Mouse (Mus musculus) midbrain, postnatal 0 days (tissue): ENCODE data around the gene Otulin. TPM values are rescaled to one million over a fixed set of nuclear protein-coding genes. Genes with fewer than 3 reads are reported as not detected.

Experiments used
- ATAC-seq: fragments of 200-750 bp; cut with Nextera tagmentation; 2 replicates; pipeline ENCODE4 v1.8.0; 2017; ENCODE audit warnings: moderate number of reproducible peaks, mild to moderate bottlenecking, moderate TSS enrichment, moderate library complexity; ENCODE audit not compliant: low FRiP score
- DNase-seq: peaks from one replicate; pipeline ENCODE4 v3.0.0-alpha.2; 2015; ENCODE audit warnings: low spot score
- H3K27ac ChIP-seq: fragments of 300-500 bp; sonication (generic); 2 replicates; pipeline ENCODE4 v1.5.1; 2014; ENCODE audit warnings: low read depth, mild to moderate bottlenecking, low read length, mixed read lengths
- H3K27me3 ChIP-seq: fragments of 300-500 bp; sonication (generic); 2 replicates; pipeline ENCODE4 v1.6.1; 2014; ENCODE audit warnings: low read length, control low read depth, mixed read lengths; ENCODE audit not compliant: insufficient read depth
- H3K36me3 ChIP-seq: fragments of 300-500 bp; sonication (generic); 2 replicates; pipeline ENCODE4 v1.6.1; 2014; ENCODE audit warnings: low read length, control low read depth, mixed read lengths; ENCODE audit not compliant: insufficient read depth
- H3K4me1 ChIP-seq: fragments of 300-500 bp; sonication (generic); 2 replicates; pipeline ENCODE4 v1.6.1; 2014; ENCODE audit warnings: mild to moderate bottlenecking, control low read depth, antibody characterized with exemption, low read length, mixed read lengths; ENCODE audit not compliant: insufficient read depth
- H3K4me2 ChIP-seq: fragments of 300-500 bp; sonication (generic); 2 replicates; pipeline ENCODE4 v1.6.1; 2014; ENCODE audit warnings: low read depth, mild to moderate bottlenecking, low read length, mixed read lengths; ENCODE audit not compliant: poor library complexity, severe bottlenecking
- H3K4me3 ChIP-seq: fragments of 300-500 bp; sonication (generic); 2 replicates; pipeline ENCODE4 v1.5.1; 2014; ENCODE audit warnings: low read depth, mild to moderate bottlenecking, low read length, moderate library complexity
- H3K9ac ChIP-seq: fragments of 300-500 bp; sonication (generic); replicated peaks from 2 replicates; pipeline ENCODE4 v1.6.1; 2014; ENCODE audit warnings: mild to moderate bottlenecking, low read length, moderate library complexity, mixed read lengths; ENCODE audit not compliant: poor library complexity, severe bottlenecking
- H3K9me3 ChIP-seq: fragments of 300-500 bp; sonication (generic); 2 replicates; pipeline ENCODE4 v1.6.1; 2016; ENCODE audit warnings: low read length, control low read depth
- CTCF ChIP-seq: IDR thresholded peaks from 2 replicates; pipeline ENCODE4 v1.5.1; 2016; ENCODE audit warnings: antibody characterized with exemption, mild to moderate bottlenecking
- WGBS: fragments of 180-500 bp; shearing (Covaris S2); extraction: QIAGEN DNeasy Blood & Tissue Kit; methylation state at CpG from one replicate; pipeline ENCODE4 v1.1.7; 2014; 5-methylcytosine and 5-hydroxymethylcytosine counted together
- polyA plus RNA-seq: library from polyadenylated mRNA; unstranded; fragments of >200 nt; fragmentation: Nextera tagmentation; extraction: Ambion mirVana; gene quantifications from 2 replicates; pipeline ENCODE4 v1.2.1, GENCODE M21; 2015
- total RNA-seq: library from RNA; depleted of rRNA; stranded (reverse); fragments of >200 nt; gene quantifications from 2 replicates; pipeline ENCODE4 v1.2.3, GENCODE M21; 2014

Otulin gene
- total and polyA plus RNA-seq, 2 experiments from 2014 or later: 17.8 to 23.9 TPM

GRCm38 (mm10) chr15:27668557-27668956, 38.1 kb upstream of the Otulin start:
- Histone ChIP-seq H3K4me2 (no peak overlapping the region), H3K27ac (no peak overlapping the region), H3K4me1 (no peaks in the 10 kb centered on the region; the same call in 1 of the 2 replicates), H3K9ac (no peak overlapping the region), H3K9me3 (no peaks in the 10 kb centered on the region), H3K27me3 (no peaks in the 10 kb centered on the region), H3K4me3 (no peak overlapping the region), H3K36me3 (no peaks in the 10 kb centered on the region)
- 95% methylated on average over 7 of the region's 7 CpGs for WGBS
- no peak for DNase-seq
- no peak for TF ChIP-seq CTCF
- ATAC-seq: no peak

DNA sequence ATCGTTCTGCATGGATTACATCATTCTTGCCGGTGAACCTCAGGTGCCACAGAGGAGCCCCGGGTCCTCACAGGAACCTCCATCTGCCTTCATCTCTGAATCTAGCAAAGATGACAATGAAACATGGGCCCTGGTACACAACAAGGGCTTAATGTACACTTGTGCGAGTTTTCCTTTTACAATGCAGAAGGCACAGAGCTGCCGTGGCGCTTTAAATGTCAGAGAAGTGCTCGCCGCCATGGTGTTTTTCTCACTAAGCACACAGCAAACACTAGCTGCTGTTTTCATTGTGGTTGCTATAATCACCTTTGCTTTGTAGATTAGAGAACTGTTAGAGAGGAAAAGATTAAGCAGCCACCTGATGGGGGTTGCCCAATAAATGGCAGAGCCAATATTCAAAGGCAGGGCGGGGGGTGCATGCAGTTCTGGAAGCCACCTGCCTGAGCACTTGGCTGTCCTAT, 37.5 kb upstream of the Otulin start:
- H3K4me2 ChIP-seq: no peak overlapping the region
- ATAC-seq: no peak
- no peak overlapping the region for H3K9ac ChIP-seq
- no peaks in the 10 kb centered on the region; the same call in 1 of the 2 replicates for H3K4me1 ChIP-seq
- no peak overlapping the region for H3K27ac ChIP-seq
- no peak overlapping the region for H3K4me3 ChIP-seq
- no peaks in the 10 kb centered on the region for H3K27me3 ChIP-seq
- WGBS: 76% methylated on average over 9 of the region's 9 CpGs
- no peak for TF ChIP-seq CTCF
- no peaks in the 10 kb centered on the region for H3K36me3 ChIP-seq
- DNase-seq: no peak
- H3K9me3 ChIP-seq: no peaks in the 10 kb centered on the region

GRCm38 (mm10) chr15:27666911-27667539, 36.5 kb upstream of the Otulin start:
- WGBS: 69% methylated on average over 9 of the region's 9 CpGs
- TF ChIP-seq CTCF: no peak
- Histone ChIP-seq H3K4me1 (no peaks in the 10 kb centered on the region), H3K4me3 (no peak overlapping the region), H3K27me3 (no peaks in the 10 kb centered on the region), H3K4me2 (no peak overlapping the region), H3K27ac (no peak overlapping the region), H3K9ac (no peak overlapping the region), H3K9me3 (no peaks in the 10 kb centered on the region), H3K36me3 (no peaks in the 10 kb centered on the region)
- DNase-seq: no peak
- ATAC-seq: no peak

DNA sequence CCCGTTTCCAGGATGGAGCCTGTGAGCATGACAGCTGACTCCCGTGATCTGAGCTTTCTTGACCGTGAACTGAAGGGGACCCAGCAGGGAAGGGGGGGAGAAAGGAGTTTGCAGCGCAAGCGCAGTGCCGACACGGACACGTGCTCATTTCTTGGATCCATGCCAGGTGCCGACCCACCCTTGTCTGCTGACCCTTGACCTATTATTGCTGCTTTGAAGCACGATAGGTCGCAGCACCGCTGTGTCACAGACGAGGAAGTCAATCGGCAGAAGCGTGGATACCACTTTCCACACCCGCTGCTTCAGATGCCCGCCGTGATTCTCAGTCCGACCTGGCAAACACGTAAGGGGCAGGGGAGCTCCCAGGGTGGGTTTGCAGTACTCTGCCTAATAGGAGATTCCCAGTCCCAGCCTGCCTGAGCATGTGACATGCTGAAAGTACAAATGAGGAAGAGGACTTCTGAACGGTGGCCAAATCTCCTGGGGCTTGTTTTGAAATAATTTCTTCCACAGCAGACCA, 35.0 kb upstream of the Otulin start:
- 45% methylated on average over 21 of the region's 21 CpGs for WGBS

GRCm38 (mm10) chr15:27664126-27664525, 33.6 kb upstream of the Otulin start:
- ATAC-seq: no peak
- Histone ChIP-seq H3K9ac (no peak overlapping the region), H3K9me3 (no peaks in the 10 kb centered on the region), H3K4me2 (no peak overlapping the region), H3K27ac (no peak overlapping the region), H3K27me3 (no peaks in the 10 kb centered on the region), H3K4me1 (no peaks in the 10 kb centered on the region), H3K36me3 (no peaks in the 10 kb centered on the region), H3K4me3 (no peak overlapping the region)
- TF ChIP-seq CTCF: no peak
- no peak for DNase-seq
- 94% methylated on average over 9 of the region's 9 CpGs for WGBS

More for the DNA sequence above, 35.0 kb upstream of the Otulin start:
- Histone ChIP-seq H3K9ac (no peak overlapping the region), H3K4me3 (peak overlapping the region; percentile 23; the same call in 1 of the 2 replicates), H3K9me3 (no peaks in the 10 kb centered on the region), H3K4me2 (peak overlapping the region; percentile 51), H3K36me3 (no peaks in the 10 kb centered on the region), H3K27ac (no peak overlapping the region), H3K4me1 (no peaks in the 10 kb centered on the region), H3K27me3 (no peaks in the 10 kb centered on the region)
- ATAC-seq (peak; percentile 69), DNase-seq (peak; percentile 80)
- TF ChIP-seq CTCF: no peak

DNA sequence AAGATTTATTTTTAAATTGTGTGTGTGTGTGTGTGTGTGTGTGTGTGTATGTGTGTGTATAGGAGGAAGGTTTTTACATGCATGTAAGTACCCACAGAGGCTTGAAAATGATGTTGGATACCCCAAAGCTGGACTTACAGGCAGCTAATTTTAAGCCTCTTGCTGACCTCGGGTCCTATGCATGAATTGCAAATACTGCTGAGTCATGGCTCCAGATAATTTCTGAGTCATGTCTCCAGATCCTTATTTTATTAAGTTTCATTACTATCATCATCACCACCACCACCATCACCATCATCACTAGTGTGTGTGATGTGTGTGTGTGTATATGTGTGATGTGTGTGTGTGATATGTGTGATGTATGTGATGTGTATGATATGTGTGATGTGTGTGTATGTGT, 32.2 kb upstream of the Otulin start:
- Histone ChIP-seq H3K4me1 (no peaks in the 10 kb centered on the region), H3K36me3 (no peaks in the 10 kb centered on the region), H3K4me2 (no peak overlapping the region), H3K27ac (no peak overlapping the region), H3K9ac (no peak overlapping the region), H3K27me3 (no peaks in the 10 kb centered on the region), H3K9me3 (no peaks in the 10 kb centered on the region), H3K4me3 (no peak overlapping the region)
- DNase-seq: no peak
- TF ChIP-seq CTCF: no peak
- no peak for ATAC-seq
- WGBS: 58% methylated on average over 1 of the region's 1 CpGs
